Mouse (Mus musculus): ENCODE measurements around the gene Chd9.
A peak's percentile ranks its signal among the peaks of the same experiment; 100 is the strongest.
"Not testable (repeated sequence)": the region's sequence is repeated elsewhere in the genome, so short reads cannot be mapped to it uniquely, and the experiment has no call there.

Gene Chd9

DNA sequence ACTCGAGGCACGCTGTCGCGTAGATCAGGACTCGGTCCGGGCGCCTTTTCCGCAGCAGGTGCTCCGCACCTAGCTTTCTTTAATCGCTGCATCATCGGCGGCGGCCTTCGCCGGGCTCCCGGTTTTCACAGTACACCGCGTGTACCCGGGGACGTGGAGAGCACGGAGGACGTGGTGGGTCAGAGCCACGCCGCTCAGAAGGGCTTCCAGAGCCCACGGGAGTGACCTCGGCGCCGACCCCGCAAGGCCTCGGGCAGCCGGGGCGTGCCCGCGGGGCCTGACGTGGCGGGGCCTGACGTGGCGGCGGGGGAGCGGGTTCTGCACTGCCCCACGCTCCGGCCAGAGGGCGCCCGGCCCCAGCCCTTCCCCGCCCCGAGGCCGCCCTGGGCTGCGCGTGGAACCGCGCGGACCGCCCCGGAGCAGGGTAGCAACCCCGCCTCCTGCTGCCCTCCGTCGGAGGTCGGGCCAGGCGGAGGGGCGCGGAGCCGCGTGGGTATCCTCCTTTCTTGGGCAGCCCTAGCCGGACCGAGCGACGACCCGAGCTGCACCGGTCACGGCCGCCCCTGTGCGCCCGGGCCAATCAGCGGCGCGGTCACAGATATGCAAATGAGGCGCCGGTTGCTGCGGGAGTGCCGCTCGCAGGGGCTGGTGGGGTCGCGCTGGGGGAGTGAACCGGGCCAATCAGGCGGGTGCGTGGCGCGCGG, 79.8 kb downstream of the Chd9 start:
- peak; percentile 93 for DNase-seq (ENCODE audit: low read depth)

DNA sequence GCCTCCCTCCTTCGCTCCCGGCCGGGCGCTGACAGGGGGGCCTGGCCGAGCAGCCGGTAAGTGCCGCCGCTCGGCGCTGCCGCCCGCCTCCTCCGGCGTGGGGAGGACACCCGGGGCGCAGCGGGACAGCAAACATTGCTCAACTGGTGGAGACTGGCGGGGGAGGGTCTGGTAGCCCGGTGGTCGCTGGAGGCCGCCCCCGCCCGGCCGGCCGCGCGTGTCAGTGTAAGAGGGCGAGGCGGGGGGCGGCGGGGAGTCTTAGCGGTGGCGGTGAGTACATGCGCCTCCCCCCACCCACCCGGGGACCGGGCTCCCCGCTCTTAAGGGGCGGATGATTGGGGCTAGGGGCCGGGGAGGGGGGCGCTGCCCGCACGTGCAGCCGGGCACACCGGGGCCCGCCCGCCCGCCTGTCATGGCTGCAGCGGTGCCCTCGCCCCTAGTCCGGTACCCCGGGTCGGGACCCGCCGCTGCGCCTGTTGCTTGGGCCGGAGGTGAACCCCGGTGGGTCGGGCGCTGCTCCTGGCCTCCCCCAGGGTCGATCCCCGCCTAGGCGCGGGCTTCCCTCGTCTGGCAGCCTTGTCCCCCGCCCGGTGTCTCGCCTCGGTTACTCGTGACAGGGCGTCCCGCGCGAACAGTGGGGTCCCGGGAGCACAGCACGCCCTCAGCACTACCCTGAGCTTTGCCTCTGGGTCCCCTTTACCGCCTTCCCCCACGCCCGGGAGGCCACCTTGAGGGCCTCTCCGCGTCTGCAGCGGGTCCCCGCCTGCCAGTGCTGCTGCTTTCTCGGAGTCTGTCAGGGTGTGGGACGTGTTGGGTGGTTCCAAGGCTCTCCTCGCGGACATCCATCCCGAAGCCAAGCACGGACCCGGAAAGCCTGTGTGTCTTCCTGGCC, 80.7 kb downstream of the Chd9 start:
- peak; percentile 68 for DNase-seq (ENCODE audit: low read depth)

DNA sequence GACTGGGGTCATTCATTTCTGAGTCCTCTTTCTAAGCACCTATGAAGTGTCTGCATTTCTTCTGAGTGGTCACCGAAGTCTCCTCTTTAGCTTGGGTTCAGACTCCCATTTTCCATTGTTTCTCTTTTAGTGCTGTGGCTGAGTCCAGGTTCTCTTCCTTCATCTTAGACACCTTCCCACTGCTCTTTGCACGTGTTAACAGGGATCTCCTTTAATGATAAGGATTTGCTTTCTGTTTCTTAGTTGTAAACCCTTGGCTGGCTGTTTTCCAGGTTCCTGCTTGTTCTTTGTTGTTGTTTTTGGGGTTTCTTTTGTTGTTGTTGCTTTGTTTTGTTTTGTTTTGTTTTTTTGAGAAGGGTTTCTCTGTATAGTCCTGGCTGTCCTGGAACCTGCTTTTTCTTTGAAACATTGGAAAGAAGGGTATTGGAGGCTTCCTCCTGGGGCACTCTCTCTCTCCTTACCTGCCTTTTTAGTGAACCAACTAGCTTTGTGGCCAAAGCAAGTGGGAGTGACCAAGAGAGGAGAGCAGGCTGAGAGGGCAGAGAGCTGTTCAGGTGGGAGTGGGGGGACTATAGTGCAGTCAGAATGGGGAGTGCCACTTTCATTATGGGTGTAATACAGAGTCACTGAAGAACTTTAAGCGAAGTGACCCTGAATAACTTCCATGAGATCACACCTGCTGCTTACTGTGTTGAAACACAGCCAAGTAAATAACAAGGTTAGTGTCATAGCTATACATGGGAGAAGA, 95.2 kb downstream of the Chd9 start:
- DNase-seq (ENCODE audit: low read depth) = no peak

DNA sequence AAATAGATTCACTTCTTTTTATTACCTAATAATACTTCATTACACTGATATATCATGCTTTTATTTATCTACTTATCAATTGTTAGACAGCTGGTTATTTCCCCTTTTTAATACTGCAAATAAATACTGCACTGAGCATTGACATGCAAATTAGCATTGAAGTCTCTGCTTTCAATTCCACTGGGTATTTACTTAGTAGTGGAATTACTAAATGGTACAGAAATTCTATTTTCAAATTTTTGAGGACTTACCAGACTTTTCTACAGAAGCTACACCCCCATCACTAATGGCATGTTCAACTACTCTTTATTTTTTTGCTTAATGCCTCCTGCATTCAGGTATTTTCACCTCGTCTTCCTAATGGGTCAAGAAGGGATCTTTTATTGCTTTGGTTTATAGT, 100.3 kb downstream of the Chd9 start:
- no peak for DNase-seq (ENCODE audit: low read depth)

DNA sequence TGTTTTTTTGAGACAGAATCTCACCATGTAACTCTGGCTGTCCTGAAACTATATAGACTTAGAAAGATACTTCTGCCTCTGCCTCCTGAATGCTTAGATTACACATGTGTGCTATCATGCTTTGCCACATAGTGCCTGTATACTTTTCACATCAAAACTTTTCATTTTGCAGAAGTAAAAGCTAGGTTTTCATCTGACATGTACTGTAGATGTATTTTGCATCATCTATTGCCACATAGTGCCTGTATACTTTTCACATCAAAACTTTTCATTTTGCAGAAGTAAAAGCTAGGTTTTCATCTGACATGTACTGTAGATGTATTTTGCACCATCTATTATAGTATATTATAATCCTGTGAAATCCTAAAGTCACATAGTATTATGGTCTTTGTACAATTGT, 102.0 kb downstream of the Chd9 start:
- DNase-seq (ENCODE audit: low read depth) = not testable (repeated sequence)

DNA sequence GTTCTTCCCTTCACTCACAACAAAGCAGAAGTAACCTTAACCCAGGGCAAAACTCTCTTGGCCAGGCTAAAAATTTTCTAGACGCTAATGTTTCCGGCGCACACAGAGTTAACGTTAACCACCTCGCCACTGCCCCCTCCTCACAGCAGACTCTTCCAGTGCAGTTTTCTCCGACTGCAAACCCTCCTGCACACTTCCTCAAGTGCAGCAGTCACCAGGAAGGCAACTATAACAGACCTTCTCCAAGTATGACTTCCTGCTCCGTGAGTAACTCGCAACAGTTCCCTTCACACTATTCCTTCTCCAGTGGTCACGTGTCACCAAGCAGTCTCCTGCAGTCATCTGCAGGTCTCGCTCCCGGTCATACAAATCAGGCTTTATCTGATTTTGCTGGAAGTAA, 104.8 kb downstream of the Chd9 start:
- no peak for DNase-seq (ENCODE audit: low read depth)

DNA sequence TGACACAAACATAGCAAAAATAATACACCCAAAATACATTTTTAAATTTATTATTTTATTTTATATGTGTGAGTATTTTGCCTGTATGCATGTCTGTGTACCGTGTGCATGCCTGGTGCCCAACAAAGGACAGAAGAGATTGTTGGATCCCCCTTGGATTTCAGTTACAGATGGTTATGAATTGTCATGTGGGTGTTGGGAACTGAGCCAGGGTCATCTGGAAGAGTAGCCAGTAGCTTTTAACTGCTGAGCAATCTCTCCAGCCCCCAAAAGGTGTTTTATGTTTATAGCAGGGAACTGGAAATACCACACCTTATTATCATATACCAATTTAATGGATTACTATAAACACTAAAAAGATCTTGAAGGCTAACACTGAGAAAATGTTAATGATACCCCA, 106.6 kb downstream of the Chd9 start:
- no peak for DNase-seq (ENCODE audit: low read depth)

DNA sequence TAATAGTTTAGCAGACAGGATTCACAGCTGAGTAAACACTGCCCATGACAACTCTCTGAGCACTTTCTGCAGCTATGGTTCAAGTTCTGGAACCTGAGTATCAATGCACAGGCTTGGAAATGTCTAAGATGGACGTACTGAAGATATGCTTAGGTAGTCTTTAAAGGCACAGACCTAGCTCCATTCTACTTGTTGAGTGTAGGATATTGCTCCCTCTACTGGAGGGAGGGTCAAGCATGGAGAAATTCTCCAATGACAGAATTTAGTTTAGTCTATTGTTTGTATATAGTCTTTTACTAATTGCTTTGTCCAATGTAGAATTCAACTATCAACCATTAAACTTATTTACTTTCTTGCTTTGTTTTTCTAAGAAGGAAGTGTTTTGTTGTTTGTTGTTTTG, 108.7 kb downstream of the Chd9 start:
- DNase-seq (ENCODE audit: low read depth) = peak; percentile 73

DNA sequence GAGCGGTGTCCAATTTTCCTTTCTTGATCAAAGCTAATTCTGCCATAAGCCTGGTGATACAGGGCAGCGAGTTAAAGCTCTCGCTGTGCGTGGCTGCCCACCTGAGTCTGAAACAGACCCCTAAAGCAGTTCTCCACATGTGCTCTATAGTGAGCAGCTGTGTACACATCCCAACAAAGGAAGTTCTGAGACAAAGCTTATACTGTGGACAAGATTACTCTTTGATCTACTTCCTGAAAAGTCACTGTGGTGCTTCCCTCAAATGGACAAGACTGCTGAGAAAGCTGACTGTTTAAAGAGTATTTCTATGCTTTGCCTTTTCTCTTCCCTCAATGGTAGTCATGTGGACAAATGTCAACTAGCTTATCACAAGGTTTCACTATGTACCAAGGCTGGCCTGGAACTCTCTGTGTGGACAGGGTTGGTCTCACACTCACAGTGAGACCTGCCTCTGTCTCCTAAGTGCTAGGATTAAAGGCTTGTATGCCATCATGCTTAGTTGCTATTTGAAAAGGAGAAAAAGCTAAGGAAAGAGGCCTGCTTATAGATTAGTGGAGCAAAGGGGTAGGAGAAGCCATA, 110.3 kb downstream of the Chd9 start:
- no peak for DNase-seq (ENCODE audit: low read depth)

DNA sequence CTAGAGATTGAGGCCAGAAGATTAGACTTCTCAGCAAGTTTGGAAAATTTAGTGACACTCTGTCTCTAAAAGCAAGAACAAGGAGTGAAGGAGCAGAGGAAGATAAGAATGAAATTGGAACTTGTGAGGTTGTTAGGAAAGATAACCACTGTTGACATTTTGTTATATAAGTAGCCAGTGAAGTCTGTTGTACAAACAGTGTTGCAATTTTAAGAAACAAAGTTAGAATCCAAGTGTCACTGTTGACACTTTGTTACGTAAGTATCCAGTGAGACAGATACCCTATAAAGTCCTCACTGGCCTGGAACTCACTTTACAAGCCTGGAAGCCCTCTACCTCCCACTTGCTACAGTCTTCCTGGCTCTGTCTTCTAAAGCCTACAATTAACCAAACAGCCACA, 111.7 kb downstream of the Chd9 start:
- DNase-seq (ENCODE audit: low read depth) = no peak

DNA sequence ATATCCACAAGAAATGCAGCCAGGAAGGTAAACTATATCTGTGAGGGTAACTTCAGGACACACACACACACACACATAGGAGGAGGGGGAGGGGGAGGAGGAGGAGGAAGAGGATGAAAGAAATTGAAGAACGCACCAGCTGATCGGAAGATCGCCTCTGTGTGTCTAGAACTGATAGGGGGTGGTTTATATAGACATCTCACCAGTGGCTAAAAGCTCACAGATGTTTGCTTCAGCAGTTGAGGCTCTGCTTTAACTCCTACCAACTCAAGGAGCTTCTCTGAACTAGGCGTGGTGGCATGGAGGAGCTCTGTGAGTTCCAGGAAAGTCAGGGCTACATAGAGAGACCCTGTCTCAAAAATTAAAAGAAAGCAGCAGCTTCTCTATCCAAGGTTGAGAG, 115.6 kb downstream of the Chd9 start:
- no peak for DNase-seq (ENCODE audit: low read depth)

DNA sequence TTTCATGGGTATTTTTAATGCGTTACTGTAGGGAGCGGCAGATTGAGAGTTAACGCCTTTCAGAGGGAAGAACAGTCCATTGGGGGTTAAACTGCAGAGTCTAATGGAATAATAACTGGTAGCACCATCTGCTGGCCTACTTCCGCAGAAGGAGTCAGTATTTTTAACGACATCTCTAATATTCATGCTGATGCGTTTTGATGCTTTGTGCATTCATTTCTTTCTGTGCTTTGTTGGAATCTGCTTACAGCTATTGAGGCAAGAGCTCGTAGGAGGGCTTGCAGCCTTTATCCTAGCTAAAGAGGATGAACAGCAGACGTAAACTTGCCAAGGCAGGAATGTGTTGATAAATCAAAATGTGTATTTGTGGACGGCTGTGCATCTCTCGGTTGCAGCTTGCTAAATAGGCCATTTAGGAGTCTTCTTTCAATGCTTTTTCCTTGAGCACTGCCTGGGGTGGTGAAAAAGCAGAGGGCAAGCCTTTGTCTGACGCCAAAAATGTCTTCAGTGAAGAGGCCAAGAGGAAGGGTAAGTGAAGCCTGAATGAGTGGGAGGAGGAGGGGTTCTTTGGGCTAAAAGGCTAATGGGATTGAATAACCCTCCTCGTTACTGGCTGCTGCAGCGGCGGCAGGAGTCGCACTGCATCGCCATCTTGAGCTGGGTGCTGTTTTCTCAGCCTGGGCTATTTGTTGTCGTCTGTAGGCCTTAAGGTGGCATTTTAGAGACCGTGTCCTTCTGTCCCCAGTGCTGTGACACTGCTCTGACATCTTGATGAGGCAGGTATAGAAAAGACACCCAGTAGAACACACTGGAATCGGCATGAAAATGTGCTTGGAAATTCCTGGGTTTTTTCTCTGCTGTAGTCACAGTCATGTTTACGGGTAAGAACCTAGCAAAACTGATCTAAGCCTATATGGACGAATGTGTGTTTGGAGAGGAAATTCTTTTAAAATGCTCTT, 126.9 kb downstream of the Chd9 start:
- DNase-seq (ENCODE audit: low read depth) = peak; percentile 74

DNA sequence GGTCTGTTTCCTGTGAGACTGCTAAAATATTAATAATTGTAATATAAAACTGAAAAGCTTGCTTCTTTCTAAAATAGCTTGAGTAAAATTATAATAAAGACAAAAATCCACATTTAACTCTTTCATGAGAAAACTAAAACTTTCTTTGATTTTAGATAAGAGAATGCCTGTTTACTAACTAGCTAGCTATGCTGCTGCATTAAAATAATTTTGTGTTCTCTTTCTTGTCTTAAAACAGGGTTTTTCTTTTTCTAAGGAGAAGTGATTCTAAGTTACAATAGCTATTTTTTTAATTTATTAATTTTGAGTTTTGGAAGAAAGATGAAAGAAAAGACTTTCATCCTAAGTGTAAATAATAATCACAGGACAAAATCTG, 127.6 kb downstream of the Chd9 start:
- DNase-seq (ENCODE audit: low read depth) = no peak

DNA sequence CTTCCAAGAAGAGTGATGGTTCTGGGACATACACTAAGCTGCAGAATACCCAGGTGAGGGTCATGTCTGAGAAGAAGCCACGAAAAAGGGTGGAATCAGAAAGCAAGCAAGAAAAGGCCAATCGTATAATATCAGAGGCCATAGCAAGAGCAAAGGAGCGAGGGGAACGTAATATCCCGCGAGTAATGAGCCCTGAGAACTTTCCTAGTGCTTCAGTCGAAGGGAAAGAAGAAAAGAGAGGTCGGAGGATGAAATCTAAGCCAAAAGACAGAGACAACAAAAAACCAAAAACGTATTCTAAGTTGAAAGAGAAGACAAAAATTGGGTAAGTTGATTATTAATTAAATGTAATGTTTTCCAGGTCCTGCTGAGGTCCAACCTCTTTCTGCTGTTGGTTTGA, 128.2 kb downstream of the Chd9 start:
- no peak for DNase-seq (ENCODE audit: low read depth)

DNA sequence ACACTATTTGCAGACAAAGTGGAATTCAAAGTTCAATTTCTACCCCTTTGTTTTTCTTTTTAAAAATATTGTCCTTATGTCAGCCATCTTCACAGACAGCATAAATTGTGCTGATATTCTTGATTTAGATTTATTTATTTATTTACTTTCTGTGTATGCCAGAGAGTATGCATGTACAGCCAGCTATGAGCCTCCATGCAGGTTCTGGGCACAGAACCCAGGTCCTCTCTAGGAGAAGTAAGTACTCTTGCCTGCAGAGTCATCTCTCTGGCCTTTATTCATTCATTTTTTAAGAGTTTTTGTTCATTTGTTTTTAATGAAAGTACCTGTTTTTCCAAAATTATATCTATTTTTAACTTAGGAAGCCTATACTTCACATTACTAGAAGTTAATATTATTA, 129.6 kb downstream of the Chd9 start:
- no peak for DNase-seq (ENCODE audit: low read depth)

DNA sequence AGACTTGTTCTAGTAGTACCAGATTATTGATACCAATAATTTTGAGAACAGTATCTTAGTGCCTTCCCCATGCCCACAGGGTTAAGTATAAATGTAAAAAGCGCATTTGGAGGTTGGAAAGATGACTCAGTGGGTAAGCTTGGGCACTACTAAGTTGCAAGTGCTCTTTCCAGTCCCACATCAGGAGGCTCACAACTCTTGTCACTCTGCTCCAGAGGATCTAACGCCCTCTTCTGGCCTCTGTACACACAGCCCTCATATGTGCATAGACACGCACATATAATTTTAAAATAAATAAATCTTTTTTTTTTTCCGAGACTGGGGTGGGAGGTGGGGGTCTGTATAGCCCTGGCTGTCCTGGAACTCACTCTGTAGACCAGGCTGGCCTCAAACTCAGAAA, 131.6 kb downstream of the Chd9 start:
- no peak for DNase-seq (ENCODE audit: low read depth)

DNA sequence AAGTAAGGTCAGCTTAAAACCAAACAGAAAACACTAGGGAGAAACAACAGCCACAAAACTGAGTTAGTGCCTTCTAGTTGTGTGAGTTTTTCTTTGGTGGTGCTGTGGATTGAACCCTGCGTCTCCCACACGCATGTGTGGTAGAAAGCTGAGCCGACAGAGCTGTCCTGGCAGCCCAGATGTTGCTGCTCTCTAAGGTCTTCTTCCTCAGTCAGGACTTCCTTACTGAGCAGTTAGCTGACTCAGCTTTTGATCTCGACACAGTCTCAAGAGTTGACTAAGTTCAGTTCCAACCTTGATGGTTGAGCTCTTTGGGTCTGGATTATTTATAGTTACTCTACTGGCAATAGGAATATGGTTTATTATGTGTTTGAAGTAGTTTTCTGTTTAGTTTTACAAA, 133.5 kb downstream of the Chd9 start:
- DNase-seq (ENCODE audit: low read depth) = peak; percentile 31

DNA sequence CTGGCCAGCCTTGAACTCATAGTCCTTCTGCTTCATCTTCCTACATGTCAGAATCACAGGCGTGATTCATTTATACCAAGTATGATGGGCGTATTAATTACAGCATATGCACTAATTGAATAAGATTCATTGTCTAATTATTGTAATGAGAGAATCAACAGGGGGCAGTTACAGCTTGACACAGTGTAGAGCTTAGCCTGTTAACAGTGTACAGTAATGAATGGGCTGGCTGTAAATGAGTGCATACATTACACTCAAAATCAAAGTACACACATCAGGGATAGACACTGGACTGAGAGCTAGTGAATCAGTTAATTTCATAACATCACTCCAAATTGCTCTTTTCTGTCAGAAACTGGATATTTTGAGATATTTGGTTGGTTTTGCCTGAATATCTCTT, 135.9 kb downstream of the Chd9 start:
- DNase-seq (ENCODE audit: low read depth) = no peak

DNA sequence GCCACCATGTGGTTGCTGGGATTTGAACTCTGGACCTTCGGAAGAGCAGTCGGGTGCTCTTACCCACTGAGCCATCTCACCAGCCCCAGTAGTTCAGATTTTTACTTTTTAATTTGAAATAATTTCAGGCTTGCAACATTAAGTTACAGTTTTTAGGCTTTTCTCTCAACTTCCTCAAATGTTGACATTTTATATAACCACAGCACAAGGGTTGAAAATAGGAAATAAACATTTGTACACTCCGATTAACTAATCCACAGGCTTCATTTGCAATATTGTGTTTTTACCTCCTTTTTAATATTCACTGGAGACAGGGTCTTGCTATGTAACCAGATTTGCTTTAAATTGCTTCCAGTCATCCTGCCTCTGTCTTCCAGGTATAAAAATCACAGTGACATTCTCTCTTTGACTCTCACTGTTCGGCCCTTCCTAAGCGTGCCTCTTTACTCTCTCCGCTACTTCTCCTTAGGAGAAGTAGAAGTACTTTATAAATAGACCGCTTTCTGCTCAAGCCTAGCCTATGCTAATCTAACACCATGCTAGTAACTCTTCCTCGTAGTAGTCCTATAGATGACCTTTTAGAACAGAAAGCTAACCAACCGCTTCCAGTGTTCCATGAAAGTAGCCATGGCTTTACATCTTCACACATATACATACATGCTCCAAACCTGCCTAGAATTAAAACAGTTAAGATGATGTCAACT, 137.5 kb downstream of the Chd9 start:
- DNase-seq (ENCODE audit: low read depth) = no peak

DNA sequence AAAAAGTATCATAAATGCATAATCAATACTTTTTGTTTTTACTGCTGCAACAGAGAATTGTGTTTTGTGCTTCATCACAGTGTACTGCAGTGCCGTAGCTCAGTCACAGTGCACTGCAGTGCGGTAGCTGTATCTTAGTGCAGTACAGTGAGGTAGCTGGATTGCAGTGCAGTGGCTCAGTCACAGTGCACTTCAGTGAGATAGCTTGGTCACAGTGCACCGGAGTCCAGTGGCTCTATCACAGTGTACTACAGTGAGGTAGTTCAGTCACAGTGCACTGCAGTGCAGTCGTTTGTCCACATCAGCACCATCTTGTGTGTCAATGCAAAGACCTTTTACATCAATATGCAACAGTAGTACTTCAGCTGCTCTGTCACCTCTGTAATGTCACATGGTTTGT, 140.2 kb downstream of the Chd9 start:
- no peak for DNase-seq (ENCODE audit: low read depth)

DNA sequence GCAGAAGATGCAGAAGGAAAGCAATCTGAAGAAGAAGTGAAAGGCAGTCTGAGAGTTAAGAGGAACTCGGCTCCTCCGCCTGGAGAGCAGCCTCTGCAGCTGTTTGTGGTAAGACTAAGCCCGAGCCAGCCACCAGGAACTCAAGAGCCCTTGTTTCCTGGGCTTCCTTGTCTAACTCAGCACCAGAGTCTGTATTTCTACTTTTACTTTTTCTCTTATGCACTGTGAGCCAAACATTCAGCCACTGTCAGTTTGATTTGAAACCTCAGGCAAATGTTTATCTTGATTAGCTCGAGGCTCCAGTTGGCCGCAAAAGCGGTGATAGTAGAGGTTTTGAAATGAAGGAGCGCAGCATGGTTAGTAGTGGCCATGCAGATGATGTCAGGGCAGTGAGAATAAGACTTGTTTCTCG, 148.8 kb downstream of the Chd9 start:
- DNase-seq (ENCODE audit: low read depth) = no peak

All from naive thymus-derived CD4-positive, alpha-beta T cell, adult 2 months (primary cell).